Mouse (Mus musculus): Measurements from ENCODE around the gene Gm20388. TPM values are rescaled to one million over a fixed set of nuclear protein-coding genes. Genes with fewer than 3 reads are reported as not detected.
"Not testable (repeated sequence)": the region's sequence is repeated elsewhere in the genome, so short reads cannot be mapped to it uniquely, and the experiment has no call there.

The Gm20388 gene
- polyA plus RNA-seq, 1 experiment, result 18.7 TPM

DNA sequence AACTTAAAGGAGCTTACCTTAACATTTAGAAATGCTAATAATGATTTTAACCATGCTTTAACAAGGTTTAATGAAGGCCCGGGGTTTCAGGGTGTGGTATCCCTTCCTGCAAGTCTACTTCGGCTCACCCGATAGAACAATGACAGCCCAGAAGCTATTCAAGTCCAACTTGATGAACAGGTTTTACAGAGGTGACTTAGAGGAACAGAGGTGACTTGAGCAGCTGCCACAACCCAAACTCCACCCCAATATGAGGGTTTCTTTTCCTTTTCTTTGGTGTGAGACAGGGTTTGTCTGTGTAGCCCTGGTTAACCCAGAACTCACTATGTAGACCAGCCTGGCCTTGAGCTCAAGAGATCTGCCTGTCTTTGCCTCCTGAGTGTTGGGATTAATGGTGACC is 4083.4 kb downstream of the Gm20388 start:
- no peaks in the 10 kb centered on the region for H3K4me1 ChIP-seq (ENCODE audit: control insufficient read depth, insufficient read depth, low read length)
- DNase-seq, result no peak
- H3K27me3 ChIP-seq (ENCODE audit: control insufficient read depth, insufficient read depth, low read length), result no peaks in the 10 kb centered on the region
- TF ChIP-seq CTCF (IDR thresholded peaks at IDR 0.05; ENCODE audit: borderline replicate concordance, insufficient read depth, low read depth, low read length), result no peak
- no peak for TF ChIP-seq POLR2A (IDR thresholded peaks at IDR 0.05; ENCODE audit: borderline replicate concordance, insufficient read depth, low read length)
- no peak overlapping the region for H3K27ac ChIP-seq (ENCODE audit: insufficient read depth, low read length)
- WGBS, result 96% methylated on average over 3 of the region's 3 CpGs
- no peak overlapping the region for H3K4me3 ChIP-seq (replicated peaks; ENCODE audit: insufficient read depth, low read depth, low read length)

GRCm38 (mm10) chr8:123999568-123999967 is 4088.9 kb downstream of the Gm20388 start:
- Histone ChIP-seq H3K27me3 (ENCODE audit: control insufficient read depth, insufficient read depth, low read length) (no peaks in the 10 kb centered on the region), H3K4me3 (replicated peaks; ENCODE audit: insufficient read depth, low read depth, low read length) (no peak overlapping the region), H3K27ac (ENCODE audit: insufficient read depth, low read length) (no peak overlapping the region), H3K4me1 (ENCODE audit: control insufficient read depth, insufficient read depth, low read length) (no peaks in the 10 kb centered on the region)
- DNase-seq, result no peak
- WGBS, result 24% methylated on average over 2 of the region's 2 CpGs
- TF ChIP-seq CTCF (IDR thresholded peaks at IDR 0.05; ENCODE audit: borderline replicate concordance, insufficient read depth, low read depth, low read length), result no peak
- no peak for TF ChIP-seq POLR2A (IDR thresholded peaks at IDR 0.05; ENCODE audit: borderline replicate concordance, insufficient read depth, low read length)

DNA sequence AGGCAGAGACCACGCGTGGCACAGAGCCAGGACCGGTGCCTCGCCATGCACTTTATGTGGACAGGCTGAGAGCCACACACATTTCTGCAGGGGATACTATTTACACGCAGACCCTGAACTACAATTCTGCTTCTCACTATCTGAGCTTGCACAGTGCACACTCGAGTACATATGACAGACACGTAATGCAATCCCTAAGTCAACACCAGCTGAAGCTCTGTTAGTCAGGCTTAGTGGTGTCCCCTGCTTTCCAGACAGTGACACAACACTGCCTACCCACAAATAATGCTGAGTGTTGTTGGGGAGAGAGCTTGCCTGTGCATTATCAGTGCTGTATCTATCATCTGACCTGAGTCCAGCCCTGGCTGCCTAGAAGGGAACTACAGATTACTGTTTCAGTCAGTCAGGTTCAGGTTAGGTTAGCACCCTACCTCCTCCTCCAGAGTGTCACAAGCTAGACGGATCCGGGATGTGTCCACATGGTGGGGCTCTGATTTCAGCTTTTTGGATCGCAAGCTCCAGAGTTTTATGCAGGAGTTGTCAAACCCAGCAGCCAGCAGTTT is 4092.0 kb downstream of the Gm20388 start:
- no peak for DNase-seq
- Histone ChIP-seq H3K4me3 (replicated peaks; ENCODE audit: insufficient read depth, low read depth, low read length) (no peak overlapping the region), H3K27ac (ENCODE audit: insufficient read depth, low read length) (no peak overlapping the region), H3K4me1 (ENCODE audit: control insufficient read depth, insufficient read depth, low read length) (no peaks in the 10 kb centered on the region), H3K27me3 (ENCODE audit: control insufficient read depth, insufficient read depth, low read length) (no peaks in the 10 kb centered on the region)
- TF ChIP-seq POLR2A (IDR thresholded peaks at IDR 0.05; ENCODE audit: borderline replicate concordance, insufficient read depth, low read length) (no peak), CTCF (IDR thresholded peaks at IDR 0.05; ENCODE audit: borderline replicate concordance, insufficient read depth, low read depth, low read length) (no peak)
- 88% methylated on average over 10 of the region's 10 CpGs for WGBS

DNA sequence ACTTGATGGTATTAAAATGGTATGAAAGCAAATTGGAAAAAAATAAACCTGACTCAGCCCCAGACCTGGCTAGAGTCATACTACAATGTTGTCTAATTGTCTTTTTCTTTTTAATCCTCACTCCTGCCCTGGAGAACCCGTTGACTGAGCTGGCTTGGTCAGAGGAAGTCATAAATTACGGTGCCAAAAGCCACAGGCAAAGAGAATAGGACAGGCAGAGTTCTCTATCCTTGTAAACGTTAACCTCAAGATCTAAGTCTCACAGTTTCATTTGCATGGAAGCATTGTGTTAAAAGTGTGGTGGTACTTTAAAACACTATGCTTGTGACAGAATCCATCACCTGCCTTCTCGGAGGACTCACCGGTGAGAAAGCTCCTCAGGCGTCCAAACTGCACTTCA is 4097.2 kb downstream of the Gm20388 start:
- no peak overlapping the region for H3K27ac ChIP-seq (ENCODE audit: insufficient read depth, low read length)
- TF ChIP-seq POLR2A (IDR thresholded peaks at IDR 0.05; ENCODE audit: borderline replicate concordance, insufficient read depth, low read length) (no peak), CTCF (IDR thresholded peaks at IDR 0.05; ENCODE audit: borderline replicate concordance, insufficient read depth, low read depth, low read length) (no peak)
- 92% methylated on average over 6 of the region's 6 CpGs for WGBS
- H3K27me3 ChIP-seq (ENCODE audit: control insufficient read depth, insufficient read depth, low read length), result no peaks in the 10 kb centered on the region
- no peak overlapping the region for H3K4me3 ChIP-seq (replicated peaks; ENCODE audit: insufficient read depth, low read depth, low read length)
- H3K4me1 ChIP-seq (ENCODE audit: control insufficient read depth, insufficient read depth, low read length), result no peaks in the 10 kb centered on the region
- no peak for DNase-seq

GRCm38 (mm10) chr8:124011580-124011979 is 4100.9 kb downstream of the Gm20388 start:
- Histone ChIP-seq H3K27me3 (ENCODE audit: control insufficient read depth, insufficient read depth, low read length) (no peaks in the 10 kb centered on the region), H3K4me3 (replicated peaks; ENCODE audit: insufficient read depth, low read depth, low read length) (no peak overlapping the region), H3K4me1 (ENCODE audit: control insufficient read depth, insufficient read depth, low read length) (no peaks in the 10 kb centered on the region; the same call in none of the 2 replicates), H3K27ac (ENCODE audit: insufficient read depth, low read length) (no peak overlapping the region)
- DNase-seq, result no peak
- 86% methylated on average over 3 of the region's 3 CpGs for WGBS
- no peak for TF ChIP-seq POLR2A (IDR thresholded peaks at IDR 0.05; ENCODE audit: borderline replicate concordance, insufficient read depth, low read length)
- no peak for TF ChIP-seq CTCF (IDR thresholded peaks at IDR 0.05; ENCODE audit: borderline replicate concordance, insufficient read depth, low read depth, low read length)

DNA sequence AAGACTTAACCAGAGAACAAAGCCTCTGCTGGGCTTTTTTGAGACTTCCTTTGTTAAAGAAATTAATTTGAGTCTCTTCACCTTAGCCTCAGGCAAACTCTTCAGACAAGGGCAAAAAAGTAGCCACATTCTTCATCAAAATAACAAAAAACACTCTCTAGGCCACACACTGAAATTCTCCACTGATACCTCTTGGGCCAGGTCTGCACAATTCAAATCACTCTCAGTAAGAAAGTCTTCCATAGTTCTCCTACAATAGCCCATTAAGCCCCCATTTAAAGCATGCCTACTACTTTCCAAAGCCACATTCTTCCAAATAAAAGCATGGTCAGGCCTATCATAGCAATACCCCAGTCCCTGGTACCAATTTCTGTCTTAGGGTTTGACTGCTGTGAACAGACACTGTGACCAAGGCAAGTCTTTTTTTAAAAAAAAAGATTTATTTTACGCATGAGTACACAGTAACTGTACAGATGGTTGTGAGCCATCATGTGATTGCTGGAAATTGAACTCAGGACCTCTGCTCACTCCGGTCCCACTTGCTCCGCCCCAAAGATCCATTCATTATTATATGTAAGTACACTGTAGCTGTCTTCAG is 4101.4 kb downstream of the Gm20388 start:
- no peak for DNase-seq
- TF ChIP-seq CTCF (IDR thresholded peaks at IDR 0.05; ENCODE audit: borderline replicate concordance, insufficient read depth, low read depth, low read length) (no peak), POLR2A (IDR thresholded peaks at IDR 0.05; ENCODE audit: borderline replicate concordance, insufficient read depth, low read length) (no peak)
- WGBS, result 95% methylated on average over 3 of the region's 3 CpGs

GRCm38 (mm10) chr8:124014299-124014698 is 4103.7 kb downstream of the Gm20388 start:
- H3K4me3 ChIP-seq (replicated peaks; ENCODE audit: insufficient read depth, low read depth, low read length); H3K4me1 ChIP-seq (ENCODE audit: control insufficient read depth, insufficient read depth, low read length); H3K27me3 ChIP-seq (ENCODE audit: control insufficient read depth, insufficient read depth, low read length); DNase-seq; H3K27ac ChIP-seq (ENCODE audit: insufficient read depth, low read length): not testable (repeated sequence)
- 92% methylated on average over 7 of the region's 7 CpGs for WGBS

More for the DNA sequence above, 4101.4 kb downstream of the Gm20388 start:
- H3K4me1 ChIP-seq (ENCODE audit: control insufficient read depth, insufficient read depth, low read length), result no peaks in the 10 kb centered on the region; the same call in none of the 2 replicates
- no peak overlapping the region for H3K27ac ChIP-seq (ENCODE audit: insufficient read depth, low read length)
- H3K4me3 ChIP-seq (replicated peaks; ENCODE audit: insufficient read depth, low read depth, low read length), result no peak overlapping the region
- H3K27me3 ChIP-seq (ENCODE audit: control insufficient read depth, insufficient read depth, low read length), result no peaks in the 10 kb centered on the region

GRCm38 (mm10) chr8:124014751-124015150 is 4104.1 kb downstream of the Gm20388 start:
- H3K4me3 ChIP-seq (replicated peaks; ENCODE audit: insufficient read depth, low read depth, low read length), result no peak overlapping the region
- no peak for DNase-seq
- no peak for TF ChIP-seq CTCF (IDR thresholded peaks at IDR 0.05; ENCODE audit: borderline replicate concordance, insufficient read depth, low read depth, low read length)
- TF ChIP-seq POLR2A (IDR thresholded peaks at IDR 0.05; ENCODE audit: borderline replicate concordance, insufficient read depth, low read length), result no peak
- WGBS, result 84% methylated on average over 3 of the region's 3 CpGs
- H3K27me3 ChIP-seq (ENCODE audit: control insufficient read depth, insufficient read depth, low read length), result no peaks in the 10 kb centered on the region
- H3K4me1 ChIP-seq (ENCODE audit: control insufficient read depth, insufficient read depth, low read length), result peaks cover 4% of the 10 kb centered on the region
- no peak overlapping the region for H3K27ac ChIP-seq (ENCODE audit: insufficient read depth, low read length)
